In genomic region chr12:103376124-103376523, GRCm38 (mm10) we compare ENCODE assay signal across 16 mouse cellular contexts. TPM values are rescaled to one million over a fixed set of nuclear protein-coding genes. Genes with fewer than 3 reads are reported as not detected.
DNase-seq lines count a peak whose midpoint lies in the region; ATAC-seq lines count a peak whose summit lies in the region.
"Had no signal": no experiment of that assay in that cellular context is flagged by ENCODE, and none has a peak within 500 bp of the region (broad histone marks: within the 10 kb centered on the region; RNA-seq: fewer than 3 reads in every experiment).

No protein-coding gene starts in this region.

- H3K4me3 ChIP-seq in forebrain, embryonic 14.5 days (ENCODE audit: low read depth, low read length): no peak overlapping the region
- no peak overlapping the region for H3K4me3 ChIP-seq in forebrain, embryonic 11.5 days (ENCODE audit: low read depth, low read length)
- H3K4me3 ChIP-seq: embryonic facial prominence, embryonic 15.5 days; myocyte had no signal

- no peaks in the 10 kb centered on the region for H3K9me3 ChIP-seq in forebrain, embryonic 14.5 days (replicated peaks; ENCODE audit: control insufficient read depth, low read length)
- H3K9me3 ChIP-seq in forebrain, embryonic 11.5 days (ENCODE audit: control insufficient read depth, low read length): no peaks in the 10 kb centered on the region
- H3K9me3 ChIP-seq: embryonic facial prominence, embryonic 15.5 days had no signal

- no peak overlapping the region for H3K9ac ChIP-seq in forebrain, embryonic 14.5 days (ENCODE audit: low read length)
- H3K9ac ChIP-seq in forebrain, embryonic 11.5 days (ENCODE audit: low read length): no peak overlapping the region
- H3K9ac ChIP-seq: embryonic facial prominence, embryonic 15.5 days had no signal

- H3K4me2 ChIP-seq in forebrain, embryonic 14.5 days (ENCODE audit: low read length): no peak overlapping the region
- H3K4me2 ChIP-seq in forebrain, embryonic 11.5 days (ENCODE audit: low read depth, low read length, severe bottlenecking): no peak overlapping the region
- H3K4me2 ChIP-seq: embryonic facial prominence, embryonic 15.5 days had no signal

- WGBS in forebrain, embryonic 14.5 days: 56% methylated on average over 5 of the region's 5 CpGs
- 73% methylated on average over 5 of the region's 5 CpGs for WGBS in forebrain, embryonic 11.5 days

- ATAC-seq in forebrain, embryonic 14.5 days: peak; percentile 74
- no peak for ATAC-seq in forebrain, embryonic 11.5 days (replicated peaks; ENCODE audit: low FRiP score)

- intact Hi-C loops in left cerebral cortex, postnatal 10 days (cut with DNase I): no loop called here

- peak overlapping the region; percentile 34 for H3K27ac ChIP-seq in forebrain, embryonic 14.5 days (ENCODE audit: low read depth, low read length)
- no peak overlapping the region for H3K27ac ChIP-seq in forebrain, embryonic 11.5 days (ENCODE audit: low read depth, low read length)
- H3K27ac ChIP-seq: embryonic facial prominence, embryonic 15.5 days had no signal

- DNase-seq in forebrain, embryonic 14.5 days (ENCODE audit: low spot score): peak; percentile 78
- DNase-seq in forebrain, embryonic 11.5 days (ENCODE audit: low spot score): no peak
- peak; percentile 55 for DNase-seq in retina, postnatal 1 day
- no peak for DNase-seq in retina, embryonic 14.5 days (ENCODE audit: low spot score)
- peak; percentile 42 to 62 for DNase-seq in left cerebral cortex, postnatal 10 days (ENCODE audit: extremely low spot score in 1 of 2, low spot score in 2 of 2)
- DNase-seq in gastrocnemius, adult 8-10 months (ENCODE audit: low spot score in 2 of 2): no peak
- DNase-seq in heart, adult 11 months: no peak
- DNase-seq in spleen, postnatal 10 days (ENCODE audit: low spot score in 2 of 2): no peak
- DNase-seq: adrenal gland, adult 8-10 months; cerebellum, adult 9-10 months; heart, postnatal 4 days; liver; thymus, postnatal 14 days had no signal

- H3K4me1 ChIP-seq in forebrain, embryonic 14.5 days (ENCODE audit: control insufficient read depth, insufficient read depth, low read length): no peaks in the 10 kb centered on the region
- H3K4me1 ChIP-seq in forebrain, embryonic 11.5 days (replicated peaks; ENCODE audit: control insufficient read depth, insufficient read depth, low read length): no peaks in the 10 kb centered on the region
- H3K4me1 ChIP-seq: embryonic facial prominence, embryonic 15.5 days had no signal

- no peaks in the 10 kb centered on the region for H3K27me3 ChIP-seq in forebrain, embryonic 14.5 days (replicated peaks; ENCODE audit: control insufficient read depth, insufficient read depth, low read length)
- no peaks in the 10 kb centered on the region for H3K27me3 ChIP-seq in forebrain, embryonic 11.5 days (ENCODE audit: control insufficient read depth, insufficient read depth, low read length)
- H3K27me3 ChIP-seq: embryonic facial prominence, embryonic 15.5 days had no signal

- H3K36me3 ChIP-seq in forebrain, embryonic 14.5 days (ENCODE audit: control insufficient read depth, insufficient read depth, low read length): no peaks in the 10 kb centered on the region
- H3K36me3 ChIP-seq in forebrain, embryonic 11.5 days (ENCODE audit: control insufficient read depth, insufficient read depth, low read length): no peaks in the 10 kb centered on the region
- H3K36me3 ChIP-seq: embryonic facial prominence, embryonic 15.5 days had no signal

RNA-seq across cellular contexts. Expression of gene Otub2, which starts 12.4 kb away (rescaled TPM):
- 20.8 and 23.4 TPM in 2 replicates for polyA plus RNA-seq in forebrain, embryonic 14.5 days (2014; fragmentation: Nextera tagmentation; extraction: Ambion mirVana)
- polyA plus RNA-seq in forebrain, embryonic 11.5 days (2014; fragmentation: Nextera tagmentation; extraction: Ambion mirVana): 12.7 and 15.0 TPM in 2 replicates
- total RNA-seq in left cerebral cortex, postnatal 10 days (2021): 10 to 100 TPM; 20.6 to 23.2 TPM
- total RNA-seq in gastrocnemius, adult 8-10 months (2022): 10 to 100 TPM in 1 of 4 experiments, 1 to 10 TPM in 3; 5.3 to 20.3 (median 7.7) TPM

RNA-seq across cellular contexts. Expression of gene Asb2, which starts 20.3 kb away (rescaled TPM):
- polyA plus RNA-seq in forebrain, embryonic 14.5 days (2014; fragmentation: Nextera tagmentation; extraction: Ambion mirVana): 0.69 and 1.0 TPM in 2 replicates
- 0.35 and 0.40 TPM in 2 replicates for polyA plus RNA-seq in forebrain, embryonic 11.5 days (2014; fragmentation: Nextera tagmentation; extraction: Ambion mirVana)
- 1 to 10 TPM; 3.3 to 3.7 TPM for total RNA-seq in left cerebral cortex, postnatal 10 days (2021)
- 100 to 1,000 TPM; 524 to 740 (median 599) TPM for total RNA-seq in gastrocnemius, adult 8-10 months (2022)

RNA-seq across cellular contexts. Expression of gene 9330161L09Rik, which starts 31.5 kb away (rescaled TPM):
- polyA plus RNA-seq in forebrain, embryonic 14.5 days (2014; fragmentation: Nextera tagmentation; extraction: Ambion mirVana): 1.2 and 1.3 TPM in 2 replicates
- 1.1 and 1.2 TPM in 2 replicates for polyA plus RNA-seq in forebrain, embryonic 11.5 days (2014; fragmentation: Nextera tagmentation; extraction: Ambion mirVana)
- 1 to 10 TPM; 1.8 to 3.4 TPM for total RNA-seq in left cerebral cortex, postnatal 10 days (2021)
- 1 to 10 TPM in 2 of 4 experiments, under 1 TPM in 1, not detected in 1; 0.99 to 1.2 (median 1.2) TPM for total RNA-seq in gastrocnemius, adult 8-10 months (2022)
- polyA plus RNA-seq: kidney, embryonic 16.5 days had no signal

RNA-seq across cellular contexts. Expression of gene Ddx24, which starts 49.5 kb away (rescaled TPM):
- 103 and 110 TPM in 2 replicates for polyA plus RNA-seq in forebrain, embryonic 14.5 days (2014; fragmentation: Nextera tagmentation; extraction: Ambion mirVana)
- 109 and 113 TPM in 2 replicates for polyA plus RNA-seq in forebrain, embryonic 11.5 days (2014; fragmentation: Nextera tagmentation; extraction: Ambion mirVana)
- 100 to 1,000 TPM; 172 to 173 TPM for total RNA-seq in left cerebral cortex, postnatal 10 days (2021)
- total RNA-seq in gastrocnemius, adult 8-10 months (2022): 10 to 100 TPM; 79.0 to 94.0 (median 83.7) TPM

RNA-seq across cellular contexts. Expression of gene Ifi27, which starts 57.9 kb away (rescaled TPM):
- 7.1 and 9.4 TPM in 2 replicates for polyA plus RNA-seq in forebrain, embryonic 14.5 days (2014; fragmentation: Nextera tagmentation; extraction: Ambion mirVana)
- 2.5 and 3.1 TPM in 2 replicates for polyA plus RNA-seq in forebrain, embryonic 11.5 days (2014; fragmentation: Nextera tagmentation; extraction: Ambion mirVana)
- 10 to 100 TPM; 27.9 to 31.4 TPM for total RNA-seq in left cerebral cortex, postnatal 10 days (2021)
- 10 to 100 TPM; 53.1 to 81.9 (median 71.7) TPM for total RNA-seq in gastrocnemius, adult 8-10 months (2022)

Comparison
In these comparisons a context has a peak if more than half of its experiments do, and no peak if none do; other contexts are left out.
1. DNase-seq: peak in forebrain, embryonic 14.5 days (single experiment), retina, postnatal 1 day (single experiment) and left cerebral cortex, postnatal 10 days (2 of 2); none in forebrain, embryonic 11.5 days (single experiment), retina, embryonic 14.5 days (single experiment), gastrocnemius, adult 8-10 months (0 of 2), heart, adult 11 months (single experiment) and spleen, postnatal 10 days (0 of 2).
2. RNA of gene Asb2, which starts 20.3 kb away (total RNA-seq): 524 to 740 TPM in gastrocnemius, adult 8-10 months; 3.3 to 3.7 TPM in left cerebral cortex, postnatal 10 days; every median in the first group is over 100 times any median in the second.